Mouse (Mus musculus): ENCODE data around the gene Duxbl2.
"Not testable (repeated sequence)": the region's sequence is repeated elsewhere in the genome, so short reads cannot be mapped to it uniquely, and the experiment has no call there.

GRCm38 (mm10) chr14:26165266-26165665, 47.1 kb downstream of the Duxbl2 start:
- not testable (repeated sequence) for TF ChIP-seq CTCF, EP300 (IDR thresholded peaks at IDR 0.05; ENCODE audit: low read depth)
